Mouse (Mus musculus) midbrain, postnatal 0 days (tissue): ENCODE measurements around the gene Atf7. TPM values are rescaled to one million over a fixed set of nuclear protein-coding genes. Genes with fewer than 3 reads are reported as not detected.
A peak's percentile ranks its signal among the peaks of the same experiment; 100 is the strongest.

ENCODE experiments used
- ATAC-seq: fragments of 200-750 bp; cut with Nextera tagmentation; 2 replicates; pipeline ENCODE4 v1.8.0; 2017; ENCODE audit warnings: moderate number of reproducible peaks, mild to moderate bottlenecking, moderate TSS enrichment, moderate library complexity; ENCODE audit not compliant: low FRiP score
- DNase-seq: peaks from one replicate; pipeline ENCODE4 v3.0.0-alpha.2; 2015; ENCODE audit warnings: low spot score
- H3K27ac ChIP-seq: fragments of 300-500 bp; sonication (generic); 2 replicates; pipeline ENCODE4 v1.5.1; 2014; ENCODE audit warnings: low read depth, mild to moderate bottlenecking, low read length, mixed read lengths
- H3K27me3 ChIP-seq: fragments of 300-500 bp; sonication (generic); 2 replicates; pipeline ENCODE4 v1.6.1; 2014; ENCODE audit warnings: low read length, control low read depth, mixed read lengths; ENCODE audit not compliant: insufficient read depth
- H3K36me3 ChIP-seq: fragments of 300-500 bp; sonication (generic); 2 replicates; pipeline ENCODE4 v1.6.1; 2014; ENCODE audit warnings: low read length, control low read depth, mixed read lengths; ENCODE audit not compliant: insufficient read depth
- H3K4me1 ChIP-seq: fragments of 300-500 bp; sonication (generic); 2 replicates; pipeline ENCODE4 v1.6.1; 2014; ENCODE audit warnings: mild to moderate bottlenecking, control low read depth, antibody characterized with exemption, low read length, mixed read lengths; ENCODE audit not compliant: insufficient read depth
- H3K4me2 ChIP-seq: fragments of 300-500 bp; sonication (generic); 2 replicates; pipeline ENCODE4 v1.6.1; 2014; ENCODE audit warnings: low read depth, mild to moderate bottlenecking, low read length, mixed read lengths; ENCODE audit not compliant: poor library complexity, severe bottlenecking
- H3K4me3 ChIP-seq: fragments of 300-500 bp; sonication (generic); 2 replicates; pipeline ENCODE4 v1.5.1; 2014; ENCODE audit warnings: low read depth, mild to moderate bottlenecking, low read length, moderate library complexity
- H3K9ac ChIP-seq: fragments of 300-500 bp; sonication (generic); replicated peaks from 2 replicates; pipeline ENCODE4 v1.6.1; 2014; ENCODE audit warnings: mild to moderate bottlenecking, low read length, moderate library complexity, mixed read lengths; ENCODE audit not compliant: poor library complexity, severe bottlenecking
- H3K9me3 ChIP-seq: fragments of 300-500 bp; sonication (generic); 2 replicates; pipeline ENCODE4 v1.6.1; 2016; ENCODE audit warnings: low read length, control low read depth
- CTCF ChIP-seq: IDR thresholded peaks from 2 replicates; pipeline ENCODE4 v1.5.1; 2016; ENCODE audit warnings: antibody characterized with exemption, mild to moderate bottlenecking
- WGBS: fragments of 180-500 bp; shearing (Covaris S2); extraction: QIAGEN DNeasy Blood & Tissue Kit; methylation state at CpG from one replicate; pipeline ENCODE4 v1.1.7; 2014; 5-methylcytosine and 5-hydroxymethylcytosine counted together
- polyA plus RNA-seq: library from polyadenylated mRNA; unstranded; fragments of >200 nt; fragmentation: Nextera tagmentation; extraction: Ambion mirVana; gene quantifications from 2 replicates; pipeline ENCODE4 v1.2.1, GENCODE M21; 2015
- total RNA-seq: library from RNA; depleted of rRNA; stranded (reverse); fragments of >200 nt; gene quantifications from 2 replicates; pipeline ENCODE4 v1.2.3, GENCODE M21; 2014

The Atf7 gene
- total and polyA plus RNA-seq, 2 experiments from 2014 or later = 10.9 to 18.6 TPM

GRCm38 (mm10) chr15:102624291-102624969 lies 834 bp downstream of the Atf7 start:
- 2% methylated on average over 17 of the region's 17 CpGs for WGBS
- H3K9me3 ChIP-seq = no peaks in the 10 kb centered on the region
- H3K4me3 ChIP-seq = peak overlapping the region; percentile 65
- H3K36me3 ChIP-seq = no peaks in the 10 kb centered on the region
- TF ChIP-seq CTCF = no peak
- peak overlapping the region; percentile 89 for H3K4me2 ChIP-seq
- ATAC-seq = no peak
- no peaks in the 10 kb centered on the region for H3K27me3 ChIP-seq
- peak overlapping the region; percentile 90 for H3K27ac ChIP-seq
- no peaks in the 10 kb centered on the region for H3K4me1 ChIP-seq
- DNase-seq = peak; percentile 32
- H3K9ac ChIP-seq = peak overlapping the region; percentile 64

GRCm38 (mm10) chr15:102623121-102623520 lies 2.1 kb downstream of the Atf7 start:
- WGBS = 91% methylated on average over 3 of the region's 3 CpGs
- no peaks in the 10 kb centered on the region for H3K4me1 ChIP-seq
- no peaks in the 10 kb centered on the region for H3K27me3 ChIP-seq
- no peak overlapping the region for H3K4me2 ChIP-seq
- no peak for DNase-seq
- H3K9me3 ChIP-seq = no peaks in the 10 kb centered on the region
- H3K4me3 ChIP-seq = no peak overlapping the region
- H3K27ac ChIP-seq = no peak overlapping the region
- no peak for ATAC-seq
- no peak overlapping the region for H3K9ac ChIP-seq
- H3K36me3 ChIP-seq = no peaks in the 10 kb centered on the region
- no peak for TF ChIP-seq CTCF

DNA sequence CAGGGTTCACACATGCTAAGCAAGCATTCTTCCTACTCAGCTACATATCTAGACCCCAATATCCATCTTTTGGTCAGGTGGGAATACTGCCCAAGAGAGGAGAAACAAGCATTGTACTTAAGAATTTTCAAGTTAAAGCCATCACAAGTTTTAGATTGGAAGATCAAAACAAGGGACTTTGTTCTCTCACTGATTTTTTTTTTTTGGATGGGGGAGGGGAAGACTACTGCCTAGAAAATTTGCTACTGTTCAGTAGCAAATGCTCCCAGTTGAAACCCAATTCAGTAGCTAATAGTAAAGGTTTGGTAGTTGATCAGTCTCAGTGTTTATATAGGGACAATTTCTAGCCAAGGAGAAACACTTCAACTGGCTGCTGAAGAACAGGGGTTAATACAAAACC lies 2.7 kb downstream of the Atf7 start:
- Histone ChIP-seq H3K36me3 (no peaks in the 10 kb centered on the region), H3K9ac (no peak overlapping the region), H3K9me3 (no peaks in the 10 kb centered on the region), H3K27ac (no peak overlapping the region), H3K4me2 (no peak overlapping the region), H3K4me3 (no peak overlapping the region), H3K27me3 (no peaks in the 10 kb centered on the region), H3K4me1 (no peaks in the 10 kb centered on the region)
- TF ChIP-seq CTCF = no peak
- ATAC-seq (no peak), DNase-seq (no peak)

DNA sequence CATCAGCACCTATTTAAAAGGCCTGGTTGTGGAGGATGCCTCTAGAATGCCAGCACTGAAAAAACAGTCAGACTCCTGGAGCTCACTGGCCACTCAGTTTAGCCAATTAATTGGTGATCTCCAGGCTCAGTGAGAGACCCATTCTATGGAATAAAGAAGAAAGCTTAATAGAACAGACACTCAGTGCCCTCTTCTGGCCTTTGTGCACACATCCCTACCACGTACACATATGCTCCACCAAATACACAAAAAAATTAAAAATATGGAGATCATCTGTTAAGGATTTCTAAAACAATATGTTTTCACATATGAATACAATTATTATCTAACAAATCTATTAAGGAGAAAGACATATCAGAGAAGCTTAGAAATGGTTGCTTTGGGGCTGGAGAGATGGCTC lies 4.5 kb downstream of the Atf7 start:
- H3K27me3 ChIP-seq = no peaks in the 10 kb centered on the region
- no peak overlapping the region for H3K27ac ChIP-seq
- WGBS = 80% methylated on average over 1 of the region's 1 CpGs
- ATAC-seq (no peak), DNase-seq (no peak)
- no peak overlapping the region for H3K4me3 ChIP-seq
- H3K4me1 ChIP-seq = no peaks in the 10 kb centered on the region
- no peak overlapping the region for H3K9ac ChIP-seq
- no peaks in the 10 kb centered on the region for H3K9me3 ChIP-seq
- TF ChIP-seq CTCF = peak; percentile 17
- H3K36me3 ChIP-seq = no peaks in the 10 kb centered on the region
- no peak overlapping the region for H3K4me2 ChIP-seq

DNA sequence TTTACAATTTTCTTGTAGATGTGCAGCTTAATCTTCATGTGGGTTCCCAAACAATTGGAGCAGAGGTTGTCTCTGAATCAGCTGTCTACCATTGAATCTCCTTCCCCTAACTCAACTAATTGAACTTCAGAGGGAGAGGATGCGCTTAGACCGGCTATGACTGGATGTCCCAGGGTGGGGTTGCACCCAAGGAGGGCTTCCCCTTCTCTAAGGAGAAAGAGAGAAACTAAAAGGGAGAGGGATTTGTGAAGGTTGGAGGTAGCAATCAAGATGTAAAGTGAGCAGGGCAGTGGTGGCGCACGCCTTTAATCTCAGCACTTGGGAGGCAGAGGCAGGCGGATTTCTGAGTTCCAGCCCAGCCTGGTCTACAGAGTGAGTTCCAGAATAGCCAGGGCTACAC lies 5.8 kb downstream of the Atf7 start:
- H3K9me3 ChIP-seq = no peaks in the 10 kb centered on the region
- no peaks in the 10 kb centered on the region for H3K27me3 ChIP-seq
- WGBS = 96% methylated on average over 5 of the region's 5 CpGs
- H3K27ac ChIP-seq = no peak overlapping the region
- H3K9ac ChIP-seq = no peak overlapping the region
- ATAC-seq = no peak
- DNase-seq = no peak
- no peaks in the 10 kb centered on the region for H3K4me1 ChIP-seq
- H3K4me3 ChIP-seq = no peak overlapping the region
- no peak overlapping the region for H3K4me2 ChIP-seq
- no peak for TF ChIP-seq CTCF
- H3K36me3 ChIP-seq = no peaks in the 10 kb centered on the region

DNA sequence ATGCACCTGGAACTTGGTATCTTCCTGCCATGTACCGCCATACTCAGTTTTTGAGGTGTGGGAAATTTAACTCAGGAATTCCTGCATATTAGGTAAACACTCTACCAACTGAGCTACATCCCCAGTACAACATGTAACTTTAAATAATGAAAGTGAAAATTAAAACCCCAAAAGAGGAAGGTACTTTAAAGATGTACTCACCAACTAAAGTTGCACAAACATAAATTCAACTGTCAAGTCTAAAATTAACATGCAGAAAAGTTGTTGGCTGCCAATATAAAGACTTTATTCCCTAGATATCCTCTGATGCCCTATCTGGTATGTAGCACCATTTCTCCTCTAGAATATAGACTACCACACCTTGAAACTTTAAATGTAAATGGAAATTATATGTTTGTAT lies 7.6 kb downstream of the Atf7 start:
- H3K27me3 ChIP-seq = no peaks in the 10 kb centered on the region
- H3K9me3 ChIP-seq = no peaks in the 10 kb centered on the region
- ATAC-seq = no peak
- no peak for TF ChIP-seq CTCF
- DNase-seq = no peak
- no peaks in the 10 kb centered on the region for H3K36me3 ChIP-seq
- no peak overlapping the region for H3K27ac ChIP-seq
- no peak overlapping the region for H3K9ac ChIP-seq
- H3K4me1 ChIP-seq = no peaks in the 10 kb centered on the region
- H3K4me2 ChIP-seq = no peak overlapping the region
- H3K4me3 ChIP-seq = no peak overlapping the region
- WGBS = 95% methylated on average over 1 of the region's 1 CpGs
